Mouse (Mus musculus): ENCODE measurements around the gene Pecam1. TPM values are rescaled to one million over a fixed set of nuclear protein-coding genes. Genes with fewer than 3 reads are reported as not detected.
"Not testable (repeated sequence)": the region's sequence is repeated elsewhere in the genome, so short reads cannot be mapped to it uniquely, and the experiment has no call there.

Pecam1 gene
- total RNA-seq, 2 experiments from 2014 or later = 71.1 to 90.8 TPM

DNA sequence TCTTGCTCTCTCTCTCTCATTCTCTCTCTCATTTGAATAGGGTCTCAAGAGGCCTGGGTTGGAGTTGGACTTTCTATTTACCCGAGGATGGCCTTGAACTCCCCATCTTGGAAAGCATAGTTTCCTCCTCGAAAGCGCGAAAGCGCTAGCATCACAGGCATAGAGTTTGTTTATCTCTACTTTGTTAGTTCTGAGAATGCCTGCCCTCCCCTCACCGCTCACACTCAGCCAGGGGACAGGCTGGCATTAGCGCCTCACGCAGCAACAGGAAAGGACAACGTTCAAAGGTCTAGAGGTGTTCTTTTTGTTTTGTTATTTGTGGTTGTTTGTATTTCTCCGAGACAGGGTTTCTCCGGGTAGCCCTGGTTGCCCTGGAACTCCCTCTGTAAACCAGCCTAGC, 82.6 kb downstream of the Pecam1 start:
- peak in 1 of 2 experiments; percentile 12 for DNase-seq

DNA sequence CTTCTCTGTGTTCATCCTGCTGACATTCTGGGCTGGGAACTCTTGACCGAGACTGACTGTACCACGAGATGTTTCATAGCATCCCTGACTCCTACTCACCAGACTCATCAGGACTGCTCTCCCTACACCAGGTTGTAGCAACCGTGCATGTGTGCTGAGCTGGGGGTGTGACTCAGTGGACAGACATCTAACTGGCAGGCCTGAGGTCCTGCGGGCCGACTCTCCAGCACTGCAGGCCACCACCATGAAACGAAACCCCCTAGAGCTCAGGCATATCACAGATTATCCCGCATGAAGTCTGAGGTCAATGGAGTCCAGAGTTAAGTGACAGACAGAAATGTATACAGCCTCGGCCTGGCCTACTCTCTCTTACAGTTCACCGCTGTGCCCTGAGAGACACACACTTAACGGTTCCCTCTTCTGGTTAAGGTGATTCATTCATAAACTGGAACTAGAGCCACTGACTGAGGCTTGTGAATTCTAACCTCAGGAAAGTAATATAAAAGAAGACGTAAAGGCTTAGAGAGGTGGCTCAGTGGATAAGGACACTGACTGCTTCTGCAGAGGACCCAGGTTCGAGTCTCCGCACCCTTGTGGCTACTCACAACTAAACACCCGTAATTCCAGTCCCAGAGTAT, 83.8 kb downstream of the Pecam1 start:
- no peak for DNase-seq

DNA sequence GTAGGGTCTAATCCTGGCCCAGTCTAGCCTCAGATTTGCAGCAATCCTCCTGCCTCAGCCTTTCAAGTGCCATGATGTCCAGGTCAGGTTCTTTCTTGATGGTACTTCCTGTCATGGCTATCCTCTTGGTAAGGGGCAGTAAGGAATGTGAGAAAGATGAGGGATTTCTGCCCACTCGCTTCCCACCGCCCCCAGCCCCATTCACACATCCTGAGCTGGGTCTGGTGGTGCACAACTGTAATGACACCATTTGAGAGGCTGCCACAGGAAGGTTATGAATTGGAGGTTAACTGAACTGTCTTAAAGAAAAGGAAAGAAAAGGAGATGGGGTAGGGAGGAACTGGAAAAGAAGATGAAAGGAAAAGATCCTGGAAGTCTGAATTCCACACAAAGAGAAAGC, 84.6 kb downstream of the Pecam1 start:
- DNase-seq = no peak

DNA sequence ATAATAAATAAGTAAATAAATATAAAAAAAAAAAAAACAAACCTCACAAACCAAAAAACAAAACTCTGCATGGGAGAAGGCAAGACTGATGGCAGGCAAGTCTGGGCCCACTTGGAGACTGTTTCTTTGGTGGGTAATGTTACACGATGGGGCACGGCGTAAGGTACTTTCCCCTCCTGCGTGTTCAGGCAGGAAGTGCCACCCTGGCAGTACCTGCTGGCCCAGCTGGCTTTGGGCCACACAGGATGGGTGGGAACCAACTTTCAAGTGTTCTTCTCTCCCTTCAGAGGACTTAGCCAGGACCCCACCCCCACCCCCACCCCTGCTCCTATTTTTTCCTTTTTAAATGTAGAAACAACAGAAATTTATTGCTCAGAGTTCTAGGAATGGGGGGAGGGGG, 85.1 kb downstream of the Pecam1 start:
- DNase-seq = peak in 1 of 2 experiments; percentile 31

DNA sequence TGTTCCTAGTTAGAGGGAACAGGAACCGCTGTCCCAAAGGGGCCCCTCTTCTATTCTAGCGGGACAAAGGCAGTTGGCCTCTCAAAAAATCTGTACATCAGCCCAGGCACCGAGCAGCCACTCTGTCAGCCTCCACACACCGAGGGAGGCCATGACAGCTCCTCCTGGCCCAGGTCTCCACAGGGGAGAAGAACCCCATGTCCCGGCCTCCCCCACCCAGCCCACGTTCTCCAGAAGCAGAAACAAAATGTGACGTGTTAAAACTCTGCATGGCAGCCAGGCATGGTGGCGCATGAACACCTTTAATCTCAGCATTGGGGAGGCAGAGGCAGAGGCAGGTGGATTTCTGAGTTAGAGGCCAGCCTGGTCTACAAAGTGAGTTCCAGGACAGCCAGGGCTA, 85.7 kb downstream of the Pecam1 start:
- DNase-seq = no peak

DNA sequence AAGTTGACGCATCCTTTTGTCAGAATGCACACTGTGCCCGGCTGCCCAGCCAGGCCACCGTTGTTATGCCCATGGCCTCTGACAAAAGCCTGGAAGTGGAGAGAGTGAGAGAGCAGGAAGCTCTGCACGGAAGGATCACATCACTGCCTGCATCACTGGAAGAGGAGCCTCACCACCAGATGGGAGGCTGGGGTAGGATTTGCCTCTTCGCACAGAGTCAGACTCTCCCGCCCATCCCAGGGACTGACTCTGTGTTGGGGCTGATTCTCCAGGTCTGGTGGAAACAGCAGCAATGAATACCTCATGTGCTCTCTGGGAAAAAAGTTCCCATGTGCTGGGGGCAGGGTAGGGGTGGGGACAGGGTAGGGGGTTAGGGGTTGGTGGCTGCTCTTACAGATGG, 86.6 kb downstream of the Pecam1 start:
- DNase-seq = no peak

DNA sequence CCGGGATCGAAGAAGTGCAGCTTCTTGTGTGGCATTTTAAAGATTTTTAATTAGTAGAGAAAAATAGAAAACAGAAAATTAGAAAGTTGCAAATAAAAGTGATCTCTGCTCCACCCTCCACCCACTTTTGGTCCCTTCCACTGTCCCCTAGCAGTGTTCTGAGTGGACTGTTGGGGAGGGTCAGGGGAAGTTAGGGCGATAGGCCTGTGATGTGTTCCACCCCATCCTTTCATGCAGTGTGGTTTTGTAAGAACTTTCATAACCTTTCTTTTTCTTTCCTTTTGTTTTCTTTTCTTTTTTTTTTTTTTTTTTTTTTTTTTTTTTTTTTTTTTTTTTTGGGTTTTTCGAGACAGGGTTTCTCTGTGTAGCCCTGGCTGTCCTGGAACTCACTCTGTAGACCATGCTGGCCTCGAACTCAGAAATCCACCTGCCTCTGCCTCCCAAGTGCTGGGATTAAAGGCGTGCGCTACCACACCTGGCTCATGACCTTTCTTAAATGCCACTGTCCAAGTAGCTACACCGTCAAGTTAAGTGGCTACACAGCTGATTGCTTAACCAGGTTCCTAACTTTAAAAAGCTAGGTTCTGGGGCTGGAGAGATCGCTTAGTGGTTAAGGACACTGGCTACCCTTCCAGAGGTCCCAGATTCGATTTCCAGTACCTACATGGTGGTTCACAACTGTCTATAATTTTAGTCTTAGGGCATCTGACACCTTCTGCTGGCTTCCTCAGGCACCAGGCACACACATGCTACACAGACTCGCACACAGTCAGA, 87.6 kb downstream of the Pecam1 start:
- DNase-seq = no peak

DNA sequence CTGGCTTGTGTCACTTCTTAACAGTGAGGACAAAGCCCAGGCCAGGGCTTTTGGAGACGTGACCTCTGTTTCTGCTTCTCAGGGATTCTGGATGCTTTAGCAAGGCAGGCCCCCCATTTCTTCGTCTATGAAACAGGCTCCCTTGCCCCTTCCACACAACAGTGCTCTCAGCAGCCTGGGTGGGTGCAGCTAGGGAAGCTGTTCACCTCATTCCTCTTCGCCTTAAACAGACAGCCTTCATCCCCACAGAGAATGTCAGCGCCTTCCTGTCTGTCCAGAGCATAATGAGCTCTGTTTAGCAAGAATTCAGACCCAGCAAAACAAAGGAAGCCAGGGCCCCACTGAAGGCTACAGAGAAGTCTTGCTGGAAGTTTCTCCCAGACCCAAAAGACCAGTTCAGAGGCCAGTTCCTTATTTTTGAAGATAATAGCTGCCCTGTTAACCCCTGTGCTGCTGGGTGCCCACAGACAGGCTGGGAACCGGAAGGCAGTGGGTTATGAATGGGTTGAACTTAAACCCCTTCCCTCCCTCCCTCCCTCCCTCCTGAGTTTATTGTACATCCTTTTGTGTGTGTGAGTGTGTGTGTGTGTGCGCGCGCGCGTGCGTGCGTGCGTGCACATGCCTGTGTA, 89.9 kb downstream of the Pecam1 start:
- peak in 1 of 2 experiments; percentile 38 for DNase-seq

DNA sequence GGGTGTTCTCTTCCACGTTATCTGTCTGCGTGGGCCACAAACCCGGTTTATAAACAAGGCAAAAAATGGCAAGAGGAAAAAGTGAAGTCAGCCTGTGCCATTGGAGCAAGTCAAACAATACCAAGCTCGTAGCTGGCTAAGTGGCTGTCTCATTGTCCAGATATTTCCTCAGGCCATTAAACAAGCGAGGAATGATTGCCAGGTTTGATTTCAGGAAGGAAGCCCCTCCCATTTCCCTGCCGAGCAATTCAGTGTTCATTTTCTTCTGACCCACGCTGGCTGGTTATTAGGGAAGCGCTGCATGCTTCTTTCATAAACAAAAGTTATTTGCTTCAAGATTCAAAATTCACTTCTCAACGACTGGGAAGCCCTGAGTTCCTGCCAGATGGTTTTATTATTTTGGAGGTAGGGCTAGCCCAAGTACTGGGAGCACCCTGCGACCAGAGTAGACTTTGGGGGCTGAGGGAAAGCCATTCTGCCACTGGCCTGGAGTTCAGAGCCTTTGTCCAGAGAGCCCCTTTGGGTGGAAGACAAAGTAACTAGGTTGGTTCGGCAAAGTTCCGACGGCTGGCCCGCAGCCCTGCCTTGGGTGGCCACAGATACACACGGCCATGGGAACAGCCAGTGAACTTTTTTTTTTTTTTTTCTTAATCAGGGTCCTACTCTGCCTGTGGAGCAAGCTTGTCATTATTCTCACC, 90.7 kb downstream of the Pecam1 start:
- no peak for DNase-seq

DNA sequence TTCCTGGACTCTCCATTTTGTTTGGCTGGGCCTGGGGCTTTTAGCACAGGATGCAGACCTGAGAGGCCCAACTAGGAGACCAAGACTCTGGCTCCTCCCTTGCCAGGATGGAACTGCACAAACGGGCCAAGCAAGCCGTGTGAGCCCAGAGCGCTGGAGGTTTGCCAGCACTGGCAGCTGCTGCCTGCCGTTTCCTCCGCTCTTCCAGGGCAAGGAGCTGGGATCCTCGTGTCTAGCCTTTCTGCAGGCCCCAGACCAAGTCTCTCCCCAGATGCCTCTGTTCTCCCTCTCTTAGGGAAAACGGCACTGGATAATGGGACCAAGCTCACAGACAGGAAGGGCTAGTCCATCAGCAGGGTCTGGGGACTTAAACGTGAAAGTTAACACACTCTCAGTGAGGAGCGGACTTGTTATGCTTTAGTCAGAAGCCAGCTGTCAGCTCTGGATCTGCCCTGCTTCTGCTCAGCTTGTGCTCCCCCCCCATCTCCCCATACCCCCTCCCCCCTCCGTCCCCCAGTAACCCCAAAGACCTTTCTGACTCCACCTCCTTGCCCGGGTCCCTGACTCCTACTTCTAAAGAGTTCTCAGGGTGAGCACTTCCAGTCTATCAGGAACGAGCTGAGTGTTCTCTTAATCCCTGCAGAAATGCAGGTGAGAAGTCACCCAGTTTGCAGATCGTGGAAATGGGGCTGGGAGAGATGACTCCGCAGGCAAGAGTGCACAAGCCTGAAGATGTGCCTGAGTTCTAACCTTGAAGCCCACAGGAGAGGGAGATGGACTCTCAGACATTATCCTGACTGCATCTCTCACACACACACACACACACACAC, 92.2 kb downstream of the Pecam1 start:
- peak; percentile 83 to 89 for DNase-seq

DNA sequence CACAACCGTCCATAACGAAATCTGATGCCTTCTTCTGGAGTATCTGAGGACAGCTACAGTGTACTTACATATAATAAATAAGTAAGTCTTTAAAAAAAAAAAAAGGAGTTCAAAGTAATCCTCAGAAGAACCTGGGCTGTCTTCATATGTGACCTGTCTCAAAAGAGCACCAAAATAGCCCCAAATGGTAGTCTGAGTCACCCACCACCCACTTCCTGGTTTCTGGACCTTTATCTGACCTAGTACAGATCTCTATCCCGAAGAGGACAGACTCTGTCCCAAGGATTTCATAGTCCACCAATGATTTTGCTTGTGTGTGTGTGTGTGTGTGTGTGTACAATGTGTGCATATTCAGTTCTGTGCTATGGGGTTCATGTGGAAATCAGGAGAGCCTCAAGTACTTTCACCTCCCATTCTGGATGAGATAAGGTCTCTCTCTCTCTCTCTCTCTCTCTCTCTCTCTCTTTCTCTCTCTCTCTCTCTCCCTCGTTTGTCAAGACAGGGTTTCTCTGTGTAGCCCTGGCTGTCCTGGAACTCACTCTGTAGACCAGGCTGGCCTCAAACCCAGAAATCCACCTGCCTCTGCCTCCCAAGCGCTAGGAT, 93.4 kb downstream of the Pecam1 start:
- DNase-seq = not testable (repeated sequence)

DNA sequence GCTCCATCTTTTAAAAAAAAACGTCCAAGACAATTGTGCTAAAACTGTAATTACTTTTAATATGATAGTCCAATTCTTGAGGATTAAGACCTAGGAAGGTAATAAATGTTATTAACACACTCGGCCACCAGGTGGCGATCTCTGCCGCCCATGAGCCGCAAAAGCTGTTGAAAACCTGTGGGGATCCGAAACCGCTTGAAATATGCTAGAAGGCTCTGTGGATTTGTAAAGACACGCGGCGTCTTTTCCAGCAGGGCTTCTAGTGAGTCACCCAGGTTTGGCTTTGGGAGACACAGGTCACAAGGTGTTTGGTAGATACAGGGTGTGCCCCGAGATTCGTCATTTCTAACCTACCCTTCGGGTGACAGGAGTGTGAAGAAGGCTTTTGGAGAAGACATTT, 102.1 kb downstream of the Pecam1 start:
- peak; percentile 80 to 85 for DNase-seq

DNA sequence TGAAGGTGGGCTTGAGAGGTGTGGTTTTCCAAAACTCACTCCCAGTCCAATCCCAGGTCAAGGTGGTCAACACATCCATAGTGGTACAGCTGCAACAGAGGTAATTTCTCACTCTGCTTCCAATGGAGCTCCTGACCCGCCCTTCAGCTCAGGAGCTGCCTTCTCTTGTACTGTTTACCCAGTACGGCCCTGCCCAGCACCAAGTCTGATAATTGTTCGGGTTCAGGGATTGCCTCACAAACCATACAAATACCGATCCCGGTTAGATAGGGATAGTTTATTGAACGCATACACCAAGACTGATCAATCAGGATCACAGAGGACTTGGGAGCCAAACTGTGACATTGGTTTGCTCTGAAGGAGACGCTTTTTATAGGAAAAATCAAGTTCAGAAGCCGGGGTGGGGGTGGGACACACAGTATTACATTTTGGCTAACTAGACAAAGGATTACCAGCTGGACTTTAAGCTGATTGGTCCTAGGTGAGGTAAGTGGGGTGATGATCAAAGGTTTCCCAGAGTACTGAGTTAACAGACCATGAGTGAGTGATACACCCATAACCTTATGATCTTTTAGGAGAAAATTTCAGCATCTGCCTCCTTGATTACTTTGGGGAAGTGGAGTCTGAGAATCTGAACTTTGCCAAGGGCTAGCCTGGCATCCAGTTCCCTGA, 107.3 kb downstream of the Pecam1 start:
- DNase-seq = no peak

DNA sequence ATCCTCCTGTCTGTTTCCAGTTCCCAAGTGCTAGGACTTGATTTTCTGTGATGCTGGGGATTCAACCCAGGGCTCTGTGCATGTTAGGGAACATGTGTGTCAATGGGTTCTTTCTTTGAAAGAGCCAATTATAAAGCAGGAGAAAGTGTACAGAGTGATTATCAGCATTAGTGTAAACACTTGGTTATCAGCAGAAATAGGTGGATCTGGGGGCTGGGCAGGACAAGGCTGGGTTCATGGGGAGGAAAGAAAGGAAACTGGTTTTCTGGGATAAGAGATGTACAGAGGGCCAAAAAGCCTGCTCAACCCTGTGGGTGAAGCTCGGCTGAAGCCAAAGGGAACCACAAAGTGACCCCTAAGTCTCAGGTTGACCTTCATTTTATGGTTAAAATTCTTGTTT, 108.8 kb downstream of the Pecam1 start:
- DNase-seq = no peak

DNA sequence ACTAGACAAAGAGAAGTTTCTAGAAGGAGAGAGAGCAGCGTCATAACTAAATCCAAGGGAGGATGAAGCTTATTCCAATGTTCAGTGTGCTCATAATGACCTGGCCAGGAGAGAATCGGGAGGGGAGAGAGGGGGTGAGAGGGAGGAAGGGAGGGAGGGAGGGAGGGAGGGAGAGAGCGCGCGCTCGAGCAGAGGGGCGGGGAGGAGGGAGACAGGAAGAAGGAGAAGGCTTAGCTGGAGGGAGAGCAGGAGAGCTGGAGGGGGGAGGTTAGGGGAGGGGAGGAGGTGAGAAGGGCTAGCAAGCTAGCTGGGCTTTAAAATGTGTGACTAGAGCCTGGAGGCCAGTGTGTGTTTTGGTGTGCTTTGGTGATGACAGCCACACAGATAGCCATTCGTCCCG, 110.4 kb downstream of the Pecam1 start:
- DNase-seq = no peak

DNA sequence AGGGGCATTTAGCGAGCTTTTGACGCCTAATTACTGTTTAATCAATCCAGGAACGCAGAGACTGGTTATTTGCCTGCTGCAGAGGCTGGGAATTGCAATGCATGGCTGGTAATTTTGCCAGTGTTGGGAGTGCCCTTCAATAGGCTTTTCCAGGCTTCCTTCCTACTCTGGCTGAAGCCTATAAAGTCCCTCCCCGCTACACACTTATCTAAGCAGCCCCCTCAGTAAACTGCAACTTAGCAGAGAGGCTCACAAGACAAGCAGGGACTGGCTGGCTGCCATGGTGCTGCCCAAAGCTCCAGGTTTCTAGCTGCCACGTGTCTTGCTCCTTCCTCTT, 111.1 kb downstream of the Pecam1 start:
- no peak for DNase-seq

DNA sequence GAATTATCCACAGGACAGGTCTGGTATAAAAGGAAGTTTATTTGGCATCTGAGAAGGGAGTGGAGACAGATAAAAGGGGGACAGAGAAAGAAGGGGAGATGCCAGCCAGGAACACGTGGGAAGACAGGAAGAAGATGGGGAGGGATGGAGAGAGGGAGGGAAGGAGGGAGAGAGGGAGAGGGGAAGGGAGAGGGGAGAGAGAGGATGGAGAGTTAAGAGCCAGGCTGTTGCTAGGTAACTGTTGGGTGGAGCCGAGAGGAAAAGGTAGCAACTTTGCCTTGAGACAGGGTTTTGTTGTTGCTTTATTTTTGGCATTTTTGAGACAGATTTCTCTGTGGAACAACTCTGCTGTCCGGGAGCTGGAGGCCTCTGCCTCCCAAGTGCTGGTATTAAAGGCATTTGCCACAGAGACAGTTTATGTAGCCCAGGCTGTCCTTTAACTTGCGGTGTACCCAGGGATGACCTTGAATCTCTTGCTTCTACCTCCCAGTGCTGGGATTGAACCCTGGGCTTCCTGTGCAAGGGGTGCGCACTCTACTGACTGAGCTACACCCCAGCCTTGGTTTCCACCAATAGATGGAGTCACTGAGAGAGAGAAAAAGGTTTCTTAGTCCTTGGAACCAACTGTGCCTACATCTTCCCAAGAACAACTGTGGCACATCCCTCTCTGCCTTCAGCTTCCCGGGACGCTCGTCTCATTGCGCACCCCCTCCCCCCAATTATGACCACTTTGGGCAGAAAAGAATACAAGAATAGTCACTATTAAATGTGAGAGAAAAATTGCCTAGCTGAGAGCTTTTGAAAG, 111.7 kb downstream of the Pecam1 start:
- DNase-seq = no peak

DNA sequence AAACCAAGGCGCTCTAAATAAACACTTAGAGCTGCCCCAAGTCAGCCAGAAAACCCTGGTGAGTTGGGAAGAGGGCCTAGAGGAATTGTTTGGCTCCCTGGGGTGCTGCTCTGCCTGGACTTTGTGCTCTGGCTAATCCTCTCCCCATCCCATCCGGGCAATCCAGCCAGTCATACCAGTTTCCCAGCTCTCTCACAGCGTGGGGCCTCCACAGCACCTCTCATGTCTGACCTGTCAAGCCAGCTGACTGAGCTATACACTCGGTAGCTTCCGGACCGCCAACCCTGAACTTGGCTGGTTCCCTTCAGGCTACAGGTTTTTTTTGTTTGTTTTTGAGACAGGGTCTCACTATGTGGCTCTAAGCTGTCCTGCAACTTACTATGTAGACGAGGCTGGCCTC, 112.7 kb downstream of the Pecam1 start:
- no peak for DNase-seq

DNA sequence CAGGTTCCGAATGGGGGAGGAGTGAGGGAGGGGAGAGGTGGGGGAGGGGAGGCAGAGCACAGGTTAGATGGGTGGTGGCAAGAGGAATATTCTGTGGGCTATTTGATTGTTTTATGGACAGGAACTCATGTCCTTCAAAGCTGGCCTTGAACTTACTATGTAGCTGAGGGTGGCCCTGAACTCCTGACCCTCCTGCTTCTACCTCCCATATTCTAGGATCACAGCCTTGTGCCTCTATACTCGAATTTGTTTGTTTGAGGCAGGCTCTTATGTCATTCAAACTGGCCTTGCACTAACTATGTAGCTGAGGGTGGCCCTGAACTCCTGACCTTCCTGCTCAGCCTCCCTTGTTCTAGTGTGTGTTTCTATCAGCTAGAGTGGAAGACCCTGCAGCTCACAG, 114.5 kb downstream of the Pecam1 start:
- no peak for DNase-seq

DNA sequence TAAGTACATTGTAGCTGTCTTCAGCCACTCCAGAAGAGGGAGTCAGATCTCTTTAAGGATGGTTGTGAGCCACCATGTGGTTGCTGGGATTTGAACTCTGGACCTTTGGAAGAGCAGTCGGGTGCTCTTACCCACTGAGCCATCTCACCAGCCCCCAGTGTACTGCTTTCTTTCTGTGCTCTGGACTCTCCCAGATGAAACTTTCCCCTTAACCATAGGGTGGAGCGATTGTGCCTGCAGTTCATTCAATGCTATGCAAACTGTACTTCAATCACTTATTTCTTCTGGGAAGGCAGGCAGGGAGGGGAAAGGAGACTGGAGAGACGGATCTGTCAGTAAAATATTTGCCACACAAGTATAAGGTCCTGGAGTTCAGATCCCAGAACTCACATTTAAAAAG, 116.3 kb downstream of the Pecam1 start:
- DNase-seq = not testable (repeated sequence)

All from adrenal gland, postnatal 36 days (tissue).